Mouse (Mus musculus): ENCODE results near the gene Iqcf3. TPM values are rescaled to one million over a fixed set of nuclear protein-coding genes. Genes with fewer than 3 reads are reported as not detected.

Iqcf3 gene
- polyA plus RNA-seq, 1 experiment from 2014 or later = not detected

DNA sequence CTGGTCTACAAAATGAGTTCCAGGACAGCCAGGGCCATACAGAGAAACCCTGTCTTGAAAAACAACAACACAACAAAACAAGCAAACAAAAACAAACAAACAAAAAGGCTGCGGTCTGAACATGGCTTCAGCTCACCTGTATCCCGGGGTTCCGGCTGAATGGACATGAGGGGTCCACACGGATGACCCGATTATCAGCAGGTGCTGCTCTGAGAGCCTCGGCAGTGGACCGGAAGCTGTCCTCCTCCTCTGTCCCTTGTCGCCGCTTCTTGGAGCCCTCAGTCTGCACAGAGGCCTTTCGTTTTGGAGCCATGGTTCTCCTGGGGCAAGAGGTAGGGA lies 85.8 kb downstream of the Iqcf3 start, which contains the start of gene Rrp9:
Gene Rrp9, plus strand, starts transcription at position 301 of the 339 bp plus-strand sequence.
- peaks cover 6% of the 10 kb centered on the region; the same call in 1 of the 2 replicates for H3K36me3 ChIP-seq (replicated peaks; ENCODE audit: insufficient read depth, low read length)
- H3K9me3 ChIP-seq (ENCODE audit: low read length) = no peaks in the 10 kb centered on the region
- H3K4me1 ChIP-seq (ENCODE audit: insufficient read depth) = peaks cover 20% of the 10 kb centered on the region
- peak within 1 kb of the TSS; percentile 98 for H3K4me2 ChIP-seq (ENCODE audit: low read depth, low read length)
- TF ChIP-seq EP300 (IDR thresholded peaks at IDR 0.05; ENCODE audit: low read depth) (no peak), CTCF (IDR thresholded peaks at IDR 0.05; ENCODE audit: low read depth) (no peak)
- ATAC-seq (no peak), DNase-seq (no peak)
- 74% methylated on average over 10 of the region's 10 CpGs for WGBS (ENCODE audit: insufficient replicate concordance)
- H3K9ac ChIP-seq (replicated peaks) = peak within 1 kb of the TSS; percentile 39
- peak within 1 kb of the TSS; percentile 25 for H3K4me3 ChIP-seq (ENCODE audit: low read depth, low read length)
- H3K27ac ChIP-seq (ENCODE audit: low read depth) = peak within 1 kb of the TSS; percentile 64
- no peaks in the 10 kb centered on the region for H3K27me3 ChIP-seq (ENCODE audit: insufficient read depth, low read length)

DNA sequence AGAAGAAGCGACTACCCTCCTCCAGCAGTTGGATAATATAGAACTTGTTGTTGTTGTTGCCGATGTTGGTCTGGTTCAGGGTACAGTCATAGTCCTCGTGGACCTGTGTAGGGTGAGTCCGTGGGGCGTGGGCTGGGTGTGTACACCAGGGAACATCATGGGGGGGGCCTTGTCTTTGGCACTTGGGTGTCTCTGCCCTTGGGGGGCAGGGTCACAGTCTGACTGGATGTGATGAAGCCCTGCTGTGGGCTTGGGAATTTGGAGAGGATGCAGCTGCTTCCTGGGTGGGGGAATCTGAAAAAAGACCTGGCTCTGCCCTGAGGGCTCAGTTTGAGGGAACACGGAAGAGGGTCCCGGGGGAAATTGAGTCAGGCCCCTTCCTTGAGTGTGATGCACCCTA lies 86.4 kb downstream of the Iqcf3 start:
- WGBS (ENCODE audit: insufficient replicate concordance) = 57% methylated on average over 7 of the region's 7 CpGs

GRCm38 (mm10) chr9:106474456-106474855 lies 87.0 kb downstream of the Iqcf3 start:
- Histone ChIP-seq H3K27ac (ENCODE audit: low read depth) (no peak overlapping the region), H3K9me3 (ENCODE audit: low read length) (no peaks in the 10 kb centered on the region), H3K9ac (replicated peaks) (no peak overlapping the region), H3K36me3 (replicated peaks; ENCODE audit: insufficient read depth, low read length) (no peaks in the 10 kb centered on the region), H3K4me3 (ENCODE audit: low read depth, low read length) (no peak overlapping the region), H3K4me1 (ENCODE audit: insufficient read depth) (peaks cover 20% of the 10 kb centered on the region), H3K4me2 (ENCODE audit: low read depth, low read length) (no peak overlapping the region), H3K27me3 (ENCODE audit: insufficient read depth, low read length) (no peaks in the 10 kb centered on the region)
- ATAC-seq = no peak
- 6% methylated on average over 5 of the region's 6 CpGs for WGBS (ENCODE audit: insufficient replicate concordance)
- peak; percentile 87 for TF ChIP-seq CTCF (IDR thresholded peaks at IDR 0.05; ENCODE audit: low read depth)
- no peak for TF ChIP-seq EP300 (IDR thresholded peaks at IDR 0.05; ENCODE audit: low read depth)
- DNase-seq = peak; percentile 81

More for the DNA sequence above, 86.4 kb downstream of the Iqcf3 start:
- TF ChIP-seq CTCF (IDR thresholded peaks at IDR 0.05; ENCODE audit: low read depth) (no peak), EP300 (IDR thresholded peaks at IDR 0.05; ENCODE audit: low read depth) (no peak)
- H3K36me3 ChIP-seq (replicated peaks; ENCODE audit: insufficient read depth, low read length) = 0 out of 2 replicates have a peak, but pooled peaks cover under 1% of the 10 kb centered on the region
- H3K4me1 ChIP-seq (ENCODE audit: insufficient read depth) = peaks cover 20% of the 10 kb centered on the region
- H3K9me3 ChIP-seq (ENCODE audit: low read length) = no peaks in the 10 kb centered on the region
- peak overlapping the region; percentile 21; the same call in 1 of the 2 replicates for H3K9ac ChIP-seq (replicated peaks)
- H3K27me3 ChIP-seq (ENCODE audit: insufficient read depth, low read length) = no peaks in the 10 kb centered on the region
- DNase-seq = no peak
- no peak overlapping the region for H3K27ac ChIP-seq (ENCODE audit: low read depth)
- no peak overlapping the region for H3K4me2 ChIP-seq (ENCODE audit: low read depth, low read length)
- no peak for ATAC-seq
- no peak overlapping the region for H3K4me3 ChIP-seq (ENCODE audit: low read depth, low read length)

- ATAC-seq = no peak
- DNase-seq = no peak
- H3K4me3 ChIP-seq (ENCODE audit: low read depth, low read length) = no peak overlapping the region
- H3K9ac ChIP-seq (replicated peaks) = no peak overlapping the region
- H3K4me1 ChIP-seq (ENCODE audit: insufficient read depth) = peaks cover 20% of the 10 kb centered on the region
- 74% methylated on average over 5 of the region's 5 CpGs for WGBS (ENCODE audit: insufficient replicate concordance)
- H3K9me3 ChIP-seq (ENCODE audit: low read length) = no peaks in the 10 kb centered on the region
- no peaks in the 10 kb centered on the region for H3K36me3 ChIP-seq (replicated peaks; ENCODE audit: insufficient read depth, low read length)
- TF ChIP-seq CTCF (IDR thresholded peaks at IDR 0.05; ENCODE audit: low read depth) = no peak
- no peak for TF ChIP-seq EP300 (IDR thresholded peaks at IDR 0.05; ENCODE audit: low read depth)
- H3K27ac ChIP-seq (ENCODE audit: low read depth) = no peak overlapping the region
- no peaks in the 10 kb centered on the region for H3K27me3 ChIP-seq (ENCODE audit: insufficient read depth, low read length)
- H3K4me2 ChIP-seq (ENCODE audit: low read depth, low read length) = no peak overlapping the region
Measured at GRCm38 (mm10) chr9:106473753-106474105, 87.7 kb downstream of the Iqcf3 start.

- WGBS (ENCODE audit: insufficient replicate concordance) = 85% methylated on average over 16 of the region's 16 CpGs
Measured at GRCm38 (mm10) chr9:106473081-106473752, 88.2 kb downstream of the Iqcf3 start.

GRCm38 (mm10) chr9:106472321-106472720 lies 89.1 kb downstream of the Iqcf3 start:
- TF ChIP-seq EP300 (IDR thresholded peaks at IDR 0.05; ENCODE audit: low read depth) (no peak), CTCF (IDR thresholded peaks at IDR 0.05; ENCODE audit: low read depth) (no peak)
- ATAC-seq = no peak
- H3K36me3 ChIP-seq (replicated peaks; ENCODE audit: insufficient read depth, low read length) = no peaks in the 10 kb centered on the region
- H3K9ac ChIP-seq (replicated peaks) = no peak overlapping the region
- DNase-seq = no peak
- no peaks in the 10 kb centered on the region for H3K9me3 ChIP-seq (ENCODE audit: low read length)
- peak overlapping the region; percentile 34 for H3K27ac ChIP-seq (ENCODE audit: low read depth)
- peaks cover 10% of the 10 kb centered on the region for H3K4me1 ChIP-seq (ENCODE audit: insufficient read depth)
- no peaks in the 10 kb centered on the region for H3K27me3 ChIP-seq (ENCODE audit: insufficient read depth, low read length)
- H3K4me2 ChIP-seq (ENCODE audit: low read depth, low read length) = no peak overlapping the region
- 69% methylated on average over 4 of the region's 4 CpGs for WGBS (ENCODE audit: insufficient replicate concordance)
- H3K4me3 ChIP-seq (ENCODE audit: low read depth, low read length) = no peak overlapping the region

More at GRCm38 (mm10) chr9:106473081-106473752, 88.2 kb downstream of the Iqcf3 start:
- H3K4me1 ChIP-seq (ENCODE audit: insufficient read depth) = peaks cover 19% of the 10 kb centered on the region
- H3K9me3 ChIP-seq (ENCODE audit: low read length) = no peaks in the 10 kb centered on the region
- no peaks in the 10 kb centered on the region for H3K36me3 ChIP-seq (replicated peaks; ENCODE audit: insufficient read depth, low read length)
- no peak overlapping the region for H3K4me3 ChIP-seq (ENCODE audit: low read depth, low read length)
- no peak overlapping the region for H3K4me2 ChIP-seq (ENCODE audit: low read depth, low read length)
- DNase-seq = no peak
- H3K27ac ChIP-seq (ENCODE audit: low read depth) = peak overlapping the region; percentile 34; the same call in 1 of the 2 replicates
- no peaks in the 10 kb centered on the region for H3K27me3 ChIP-seq (ENCODE audit: insufficient read depth, low read length)
- TF ChIP-seq CTCF (IDR thresholded peaks at IDR 0.05; ENCODE audit: low read depth) (no peak), EP300 (IDR thresholded peaks at IDR 0.05; ENCODE audit: low read depth) (no peak)
- no peak for ATAC-seq
- H3K9ac ChIP-seq (replicated peaks) = no peak overlapping the region

All from liver, postnatal 0 days (tissue).